In the genomic region with DNA sequence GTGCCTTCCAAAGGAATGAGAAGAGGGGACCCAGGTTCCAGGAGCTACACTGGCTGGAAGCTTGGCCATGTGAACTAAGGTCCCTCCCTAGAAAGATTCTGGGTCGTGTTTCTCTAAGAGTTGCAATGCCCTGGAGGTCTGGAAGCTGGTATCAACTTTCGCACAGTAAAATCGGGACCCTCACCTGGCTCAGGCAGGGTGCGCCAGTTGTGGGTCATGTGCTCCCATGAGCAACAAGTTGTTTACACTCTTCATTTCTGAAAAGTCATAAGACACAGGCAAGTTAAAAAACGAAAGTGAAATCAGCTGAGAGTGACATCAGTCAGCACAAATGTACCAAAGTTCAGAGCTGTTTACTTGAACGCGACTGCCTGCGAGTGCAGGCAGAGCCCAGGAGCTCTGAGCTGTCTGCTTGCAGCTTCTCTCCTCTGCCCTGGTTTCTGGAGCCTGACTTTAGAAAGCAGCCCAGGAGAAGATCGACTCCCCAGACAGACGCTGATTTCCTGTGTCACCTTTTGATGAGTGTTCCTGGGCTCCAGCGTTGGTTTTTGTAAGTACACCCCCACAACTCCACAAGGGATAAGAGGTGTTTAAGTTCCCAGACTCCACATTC, we compare ENCODE assay signal across 8 mouse cellular contexts. TPM values are rescaled to one million over a fixed set of nuclear protein-coding genes. Genes with fewer than 3 reads are reported as not detected.
A peak's percentile ranks its signal among the peaks of the same experiment; 100 is the strongest.
DNase-seq lines count a peak whose midpoint lies in the region; ATAC-seq and TF ChIP-seq lines count a peak whose summit lies in the region.

A gene (plus strand): TSS at position 356 of the 613 bp plus-strand sequence.

- TF ChIP-seq CTCF in heart, adult 2 months (IDR thresholded peaks at IDR 0.05) = no peak

- H3K4me2 ChIP-seq in kidney, embryonic 16.5 days (replicated peaks; ENCODE audit: low read depth, low read length) = peak within 1 kb of the TSS; percentile 45
- H3K4me2 ChIP-seq in midbrain, embryonic 16.5 days (ENCODE audit: low read length) = no peak within 1 kb of the TSS

- H3K36me3 ChIP-seq in heart, adult 2 months (ENCODE audit: control insufficient read depth, insufficient read depth, low read length) = no peaks in the 10 kb centered on the region
- no peaks in the 10 kb centered on the region for H3K36me3 ChIP-seq in kidney, embryonic 16.5 days (ENCODE audit: insufficient read depth, low read length)
- H3K36me3 ChIP-seq in megakaryocyte, embryonic 14.5 days (replicated peaks; ENCODE audit: low read length) = peaks cover 37% of the 10 kb centered on the region
- no peaks in the 10 kb centered on the region for H3K36me3 ChIP-seq in midbrain, embryonic 16.5 days (ENCODE audit: control insufficient read depth, insufficient read depth, low read length)

- H3K27ac ChIP-seq in heart, adult 2 months = peak within 1 kb of the TSS; percentile 97
- 0 out of 2 replicates have a peak within 1 kb of the TSS, but pooled peaks have one; percentile 12 for H3K27ac ChIP-seq in kidney, embryonic 16.5 days (ENCODE audit: low read length)
- no peak within 1 kb of the TSS for H3K27ac ChIP-seq in midbrain, embryonic 16.5 days (ENCODE audit: low read length)

- H3K27me3 ChIP-seq in heart, adult 2 months (ENCODE audit: control insufficient read depth, insufficient read depth, low read length) = no peaks in the 10 kb centered on the region
- H3K27me3 ChIP-seq in kidney, embryonic 16.5 days (ENCODE audit: insufficient read depth, low read length) = no peaks in the 10 kb centered on the region
- no peaks in the 10 kb centered on the region for H3K27me3 ChIP-seq in megakaryocyte, embryonic 14.5 days (replicated peaks)
- H3K27me3 ChIP-seq in midbrain, embryonic 16.5 days (ENCODE audit: control insufficient read depth, insufficient read depth, low read depth, low read length) = no peaks in the 10 kb centered on the region

- no peak for DNase-seq in adrenal gland, adult 8-10 months
- DNase-seq in heart, adult 2 months = peak; percentile 76 to 77
- DNase-seq in right cerebral cortex, adult 18-20 months = no peak
- no peak for DNase-seq in frontal cortex, postnatal 25 days (ENCODE audit: low spot score in 2 of 2)

- peak; percentile 82 for TF ChIP-seq EP300 in heart, adult 2 months (IDR thresholded peaks at IDR 0.05; ENCODE audit: insufficient read depth, low read depth, low read length)

- H3K9me3 ChIP-seq in kidney, embryonic 16.5 days (ENCODE audit: low read length) = no peaks in the 10 kb centered on the region
- H3K9me3 ChIP-seq in megakaryocyte, embryonic 14.5 days = no peaks in the 10 kb centered on the region
- no peaks in the 10 kb centered on the region for H3K9me3 ChIP-seq in midbrain, embryonic 16.5 days (replicated peaks; ENCODE audit: control insufficient read depth, low read length, poor library complexity, severe bottlenecking)

- peaks cover 10% of the 10 kb centered on the region for H3K4me1 ChIP-seq in heart, adult 2 months (ENCODE audit: control insufficient read depth, insufficient read depth, low read length)
- peaks cover 28% of the 10 kb centered on the region for H3K4me1 ChIP-seq in kidney, embryonic 16.5 days (ENCODE audit: insufficient read depth, low read length)
- peaks cover 69% of the 10 kb centered on the region for H3K4me1 ChIP-seq in megakaryocyte, embryonic 14.5 days
- H3K4me1 ChIP-seq in midbrain, embryonic 16.5 days (ENCODE audit: control insufficient read depth, insufficient read depth, low read length) = no peaks in the 10 kb centered on the region

- TF ChIP-seq POLR2A in heart, adult 2 months (IDR thresholded peaks at IDR 0.05; ENCODE audit: insufficient read depth, low read depth, low read length) = peak; percentile 98

- intact Hi-C loops in heart, adult 2 months (cut with DNase I) = loop anchor here (2.0 to 5.0 kb wide), 2 partner anchors 14 to 81 kb away; a partner anchor contains a TSS

- 14% methylated on average over 11 of the region's 11 CpGs for WGBS in heart, adult 2 months
- 16% methylated on average over 11 of the region's 11 CpGs for WGBS in kidney, embryonic 16.5 days
- 69% methylated on average over 11 of the region's 11 CpGs for WGBS in midbrain, embryonic 16.5 days

- H3K4me3 ChIP-seq in heart, adult 2 months = peak within 1 kb of the TSS; percentile 69
- peak within 1 kb of the TSS; percentile 30 for H3K4me3 ChIP-seq in kidney, embryonic 16.5 days (ENCODE audit: low read length)
- peak within 1 kb of the TSS; percentile 94 for H3K4me3 ChIP-seq in megakaryocyte, embryonic 14.5 days (replicated peaks)
- H3K4me3 ChIP-seq in midbrain, embryonic 16.5 days (ENCODE audit: low read depth, low read length) = no peak within 1 kb of the TSS

- H3K79me2 ChIP-seq in heart, adult 2 months (replicated peaks; ENCODE audit: control insufficient read depth, insufficient read depth, low read length) = no peaks in the 10 kb centered on the region

- H3K9ac ChIP-seq in heart, adult 2 months (ENCODE audit: low read depth, low read length) = peak within 1 kb of the TSS; percentile 88
- H3K9ac ChIP-seq in kidney, embryonic 16.5 days (replicated peaks; ENCODE audit: low read length) = peak within 1 kb of the TSS; percentile 55
- H3K9ac ChIP-seq in midbrain, embryonic 16.5 days (ENCODE audit: low read depth, low read length) = no peak within 1 kb of the TSS

- peak; percentile 88 for ATAC-seq in CD4-positive, CD25-positive, alpha-beta regulatory T cell, adult 4 months
- 0 out of 2 replicates have a peak, but pooled peaks have one; percentile 27 for ATAC-seq in kidney, embryonic 16.5 days (ENCODE audit: low FRiP score, low TSS enrichment)
- ATAC-seq in midbrain, embryonic 16.5 days = no peak

RNA-seq across cellular contexts. Expression of the gene that starts here (rescaled TPM):
- polyA plus RNA-seq in CD4-positive, CD25-positive, alpha-beta regulatory T cell, adult 4 months (2017; shearing (Covaris generic)) = 10 to 100 TPM; 21.8 to 22.6 TPM
- 10 to 100 TPM; 14.1 to 33.3 (median 18.4) TPM for total RNA-seq in adrenal gland, adult 8-10 months (2022)
- 10 to 100 TPM; 22.9 TPM for total RNA-seq in heart, adult 2 months (2021)
- 18.2 and 23.5 TPM in 2 replicates for polyA plus RNA-seq in heart, adult 2 months (2012; rRNA removed)
- 2.8 and 3.1 TPM in 2 replicates for polyA plus RNA-seq in kidney, embryonic 16.5 days (2015; fragmentation: Nextera tagmentation; extraction: Ambion mirVana)
- 5.5 and 11.5 TPM in 2 replicates for polyA plus RNA-seq in megakaryocyte, embryonic 14.5 days (2012; ENCODE audit: insufficient read depth, low replicate concordance)
- polyA plus RNA-seq in midbrain, embryonic 16.5 days (2015; fragmentation: Nextera tagmentation; extraction: Ambion mirVana) = 1.1 and 1.2 TPM in 2 replicates

Comparison
In these comparisons a context has a peak if more than half of its experiments do, and no peak if none do; other contexts are left out.
1. DNase-seq: peak in heart, adult 2 months (2 of 2); none in adrenal gland, adult 8-10 months (single experiment), right cerebral cortex, adult 18-20 months (single experiment) and frontal cortex, postnatal 25 days (0 of 2).